In genomic region chr7:44496771-44497109, GRCm38 (mm10) we compare ENCODE assay signal across 8 mouse cellular contexts. TPM values are rescaled to one million over a fixed set of nuclear protein-coding genes. Genes with fewer than 3 reads are reported as not detected.
DNase-seq lines count a peak whose midpoint lies in the region; ATAC-seq and TF ChIP-seq lines count a peak whose summit lies in the region.

No protein-coding gene starts in this region.

- peak overlapping the region; percentile 88 for H3K4me2 ChIP-seq in hindbrain, embryonic 16.5 days (ENCODE audit: low read length)
- peak overlapping the region; percentile 56 for H3K4me2 ChIP-seq in midbrain, embryonic 16.5 days (ENCODE audit: low read length)

- intact Hi-C loops in left cerebral cortex, postnatal 10 days (cut with DNase I), result loop anchor here (5.0 kb wide), 1 partner anchor 56 kb away; the partner anchor contains the start of gene Nr1h2

- H3K36me3 ChIP-seq in embryonic facial prominence, embryonic 10.5 days (replicated peaks), result peaks cover 31% of the 10 kb centered on the region
- peaks cover 11% of the 10 kb centered on the region; the same call in 1 of the 2 replicates for H3K36me3 ChIP-seq in hindbrain, embryonic 16.5 days (ENCODE audit: control insufficient read depth, insufficient read depth, low read length)
- peaks cover 12% of the 10 kb centered on the region for H3K36me3 ChIP-seq in midbrain, embryonic 16.5 days (ENCODE audit: control insufficient read depth, insufficient read depth, low read length)

- peaks cover 12% of the 10 kb centered on the region for H3K27me3 ChIP-seq in embryonic facial prominence, embryonic 10.5 days (replicated peaks; ENCODE audit: low read depth, poor library complexity, severe bottlenecking)
- no peaks in the 10 kb centered on the region for H3K27me3 ChIP-seq in hindbrain, embryonic 16.5 days (replicated peaks; ENCODE audit: control insufficient read depth, insufficient read depth, low read length)
- H3K27me3 ChIP-seq in midbrain, embryonic 16.5 days (ENCODE audit: control insufficient read depth, insufficient read depth, low read depth, low read length), result no peaks in the 10 kb centered on the region

- peak overlapping the region; percentile 73 for H3K4me3 ChIP-seq in layer of hippocampus, adult 2 months
- peak overlapping the region; percentile 86 for H3K4me3 ChIP-seq in embryonic facial prominence, embryonic 10.5 days
- H3K4me3 ChIP-seq in hindbrain, embryonic 16.5 days (ENCODE audit: low read length), result peak overlapping the region; percentile 76
- H3K4me3 ChIP-seq in midbrain, embryonic 16.5 days (ENCODE audit: low read depth, low read length), result peak overlapping the region; percentile 60

- H3K9me3 ChIP-seq in embryonic facial prominence, embryonic 10.5 days, result no peaks in the 10 kb centered on the region
- H3K9me3 ChIP-seq in hindbrain, embryonic 16.5 days (ENCODE audit: control insufficient read depth, low read length), result no peaks in the 10 kb centered on the region
- H3K9me3 ChIP-seq in midbrain, embryonic 16.5 days (replicated peaks; ENCODE audit: control insufficient read depth, low read length, poor library complexity, severe bottlenecking), result no peaks in the 10 kb centered on the region

- TF ChIP-seq CTCF in layer of hippocampus, adult 2 months (conservative IDR thresholded peaks at IDR 0.05), result no peak

- no peak for DNase-seq in layer of hippocampus, adult 2 months (ENCODE audit: low spot score in 2 of 2)
- no peak for DNase-seq in layer of hippocampus, postnatal 25 days (ENCODE audit: extremely low spot score in 1 of 2, low spot score in 1 of 2)
- DNase-seq in embryonic facial prominence, embryonic 10.5 days (ENCODE audit: low spot score), result no peak
- DNase-seq in c-Kit-positive CD71-positive TER-119-positive erythroid progenitor cells, embryonic 14.5 days (ENCODE audit: low spot score), result no peak
- DNase-seq in cerebellum, postnatal 4 days (ENCODE audit: low spot score in 2 of 2), result no peak
- DNase-seq in left cerebral cortex, postnatal 10 days (ENCODE audit: extremely low spot score in 1 of 2, low spot score in 2 of 2), result no peak

- peaks cover 24% of the 10 kb centered on the region for H3K4me1 ChIP-seq in embryonic facial prominence, embryonic 10.5 days
- H3K4me1 ChIP-seq in hindbrain, embryonic 16.5 days (ENCODE audit: control insufficient read depth, insufficient read depth, low read depth, low read length), result peaks cover 18% of the 10 kb centered on the region
- peaks cover 23% of the 10 kb centered on the region for H3K4me1 ChIP-seq in midbrain, embryonic 16.5 days (ENCODE audit: control insufficient read depth, insufficient read depth, low read length)

- peak overlapping the region; percentile 93 for H3K9ac ChIP-seq in hindbrain, embryonic 16.5 days (ENCODE audit: low read depth, low read length)
- H3K9ac ChIP-seq in midbrain, embryonic 16.5 days (ENCODE audit: low read depth, low read length), result peak overlapping the region; percentile 83

- under 1% methylated on average over 26 of the region's 26 CpGs for WGBS in embryonic facial prominence, embryonic 10.5 days
- WGBS in hindbrain, embryonic 16.5 days, result under 1% methylated on average over 20 of the region's 26 CpGs
- 0% methylated on average over 23 of the region's 26 CpGs for WGBS in midbrain, embryonic 16.5 days

- peak overlapping the region; percentile 99 for H3K27ac ChIP-seq in layer of hippocampus, adult 2 months
- H3K27ac ChIP-seq in embryonic facial prominence, embryonic 10.5 days (replicated peaks), result peak overlapping the region; percentile 98
- H3K27ac ChIP-seq in hindbrain, embryonic 16.5 days (ENCODE audit: low read depth, low read length), result peak overlapping the region; percentile 94
- peak overlapping the region; percentile 94 for H3K27ac ChIP-seq in midbrain, embryonic 16.5 days (ENCODE audit: low read length)

- no peak for ATAC-seq in hindbrain, embryonic 16.5 days
- ATAC-seq in midbrain, embryonic 16.5 days, result no peak

RNA-seq across cellular contexts. Expression of gene Fam71e1, which starts 0.4 kb away (rescaled TPM):
- total RNA-seq in layer of hippocampus, adult 2 months (2021), result 10 to 100 TPM; 19.3 to 23.4 TPM
- total RNA-seq in layer of hippocampus, postnatal 25 days (2021), result 10 to 100 TPM; 18.6 to 22.8 TPM
- 13.5 and 14.4 TPM in 2 replicates for polyA plus RNA-seq in embryonic facial prominence, embryonic 10.5 days (2016; fragmentation: Nextera tagmentation; extraction: Ambion mirVana)
- polyA plus RNA-seq in hindbrain, embryonic 16.5 days (2015; fragmentation: Nextera tagmentation; extraction: Ambion mirVana), result 20.4 and 23.7 TPM in 2 replicates
- 24.2 and 29.8 TPM in 2 replicates for polyA plus RNA-seq in midbrain, embryonic 16.5 days (2015; fragmentation: Nextera tagmentation; extraction: Ambion mirVana)
- total RNA-seq in left cerebral cortex, postnatal 10 days (2021), result 10 to 100 TPM; 24.4 to 26.8 TPM

RNA-seq across cellular contexts. Expression of gene Emc10, which starts 0.4 kb away (rescaled TPM):
- total RNA-seq in layer of hippocampus, adult 2 months (2021), result 100 to 1,000 TPM; 210 to 220 TPM
- 100 to 1,000 TPM; 207 to 212 TPM for total RNA-seq in layer of hippocampus, postnatal 25 days (2021)
- 82.7 and 85.8 TPM in 2 replicates for polyA plus RNA-seq in embryonic facial prominence, embryonic 10.5 days (2016; fragmentation: Nextera tagmentation; extraction: Ambion mirVana)
- 145 and 150 TPM in 2 replicates for polyA plus RNA-seq in hindbrain, embryonic 16.5 days (2015; fragmentation: Nextera tagmentation; extraction: Ambion mirVana)
- polyA plus RNA-seq in midbrain, embryonic 16.5 days (2015; fragmentation: Nextera tagmentation; extraction: Ambion mirVana), result 121 and 137 TPM in 2 replicates
- total RNA-seq in left cerebral cortex, postnatal 10 days (2021), result 100 to 1,000 TPM; 143 to 144 TPM

RNA-seq across cellular contexts. Expression of gene Mybpc2, which starts 27.7 kb away (rescaled TPM):
- not detected for total RNA-seq in layer of hippocampus, adult 2 months (2021)
- total RNA-seq in layer of hippocampus, postnatal 25 days (2021), result not detected
- 0.04 and 0.08 TPM in 2 replicates for polyA plus RNA-seq in embryonic facial prominence, embryonic 10.5 days (2016; fragmentation: Nextera tagmentation; extraction: Ambion mirVana)
- 0.14 and 0.15 TPM in 2 replicates for polyA plus RNA-seq in hindbrain, embryonic 16.5 days (2015; fragmentation: Nextera tagmentation; extraction: Ambion mirVana)
- 0.16 and 0.17 TPM in 2 replicates for polyA plus RNA-seq in midbrain, embryonic 16.5 days (2015; fragmentation: Nextera tagmentation; extraction: Ambion mirVana)
- under 1 TPM; 0.09 to 0.53 TPM for total RNA-seq in left cerebral cortex, postnatal 10 days (2021)

RNA-seq across cellular contexts. Expression of gene Josd2, which starts 29.0 kb away (rescaled TPM):
- total RNA-seq in layer of hippocampus, adult 2 months (2021), result 10 to 100 TPM; 91.3 to 92.0 TPM
- total RNA-seq in layer of hippocampus, postnatal 25 days (2021), result 100 to 1,000 TPM; 102 to 107 TPM
- 80.3 and 85.1 TPM in 2 replicates for polyA plus RNA-seq in embryonic facial prominence, embryonic 10.5 days (2016; fragmentation: Nextera tagmentation; extraction: Ambion mirVana)
- polyA plus RNA-seq in hindbrain, embryonic 16.5 days (2015; fragmentation: Nextera tagmentation; extraction: Ambion mirVana), result 42.5 and 46.2 TPM in 2 replicates
- polyA plus RNA-seq in midbrain, embryonic 16.5 days (2015; fragmentation: Nextera tagmentation; extraction: Ambion mirVana), result 39.5 and 39.6 TPM in 2 replicates
- total RNA-seq in left cerebral cortex, postnatal 10 days (2021), result 10 to 100 TPM; 36.3 to 37.4 TPM

RNA-seq across cellular contexts. Expression of gene Aspdh, which starts 31.5 kb away (rescaled TPM):
- total RNA-seq in layer of hippocampus, adult 2 months (2021), result 10 to 100 TPM; 12.2 to 18.1 TPM
- total RNA-seq in layer of hippocampus, postnatal 25 days (2021), result 10 to 100 TPM; 10.9 to 13.2 TPM
- polyA plus RNA-seq in embryonic facial prominence, embryonic 10.5 days (2016; fragmentation: Nextera tagmentation; extraction: Ambion mirVana), result 0.64 TPM in 1 of 2 replicates, not detected in the other
- polyA plus RNA-seq in hindbrain, embryonic 16.5 days (2015; fragmentation: Nextera tagmentation; extraction: Ambion mirVana), result 3.1 and 3.9 TPM in 2 replicates
- 3.9 and 4.2 TPM in 2 replicates for polyA plus RNA-seq in midbrain, embryonic 16.5 days (2015; fragmentation: Nextera tagmentation; extraction: Ambion mirVana)
- 10 to 100 TPM; 14.7 to 18.0 TPM for total RNA-seq in left cerebral cortex, postnatal 10 days (2021)
